In genomic region chr16:81200201-81201071, GRCm38 (mm10) we compare ENCODE assay signal across 8 mouse cellular contexts. TPM values are rescaled to one million over a fixed set of nuclear protein-coding genes. Genes with fewer than 3 reads are reported as not detected.
DNase-seq lines count a peak whose midpoint lies in the region; ATAC-seq and TF ChIP-seq lines count a peak whose summit lies in the region.

Gene Ncam2, plus strand, starts transcription at chr16:81200697.

- H3K9me3 ChIP-seq in hindbrain, embryonic 10.5 days: no peaks in the 10 kb centered on the region
- no peaks in the 10 kb centered on the region for H3K9me3 ChIP-seq in lung, embryonic 14.5 days (ENCODE audit: low read depth, low read length)

- TF ChIP-seq CTCF in Patski (IDR thresholded peaks at IDR 0.05): no peak
- TF ChIP-seq CTCF in lung, embryonic 14.5 days (IDR thresholded peaks at IDR 0.05; ENCODE audit: low read depth): no peak

- peak within 1 kb of the TSS; percentile 58 for H3K9ac ChIP-seq in lung, embryonic 14.5 days

- POLR2A ChIA-PET in Patski (lab: Charles Lee): interaction anchor here (0.6 kb wide), 1 partner anchor 86 kb away, joined by 3 read pairs; no protein-coding TSS in a partner anchor

- no peaks in the 10 kb centered on the region for H3K36me3 ChIP-seq in hindbrain, embryonic 10.5 days
- no peaks in the 10 kb centered on the region for H3K36me3 ChIP-seq in lung, embryonic 14.5 days (ENCODE audit: insufficient read depth)

- CTCF ChIA-PET in Patski (lab: Charles Lee): no interaction called here

- H3K27me3 ChIP-seq in Patski: peaks cover 24% of the 10 kb centered on the region
- H3K27me3 ChIP-seq in hindbrain, embryonic 10.5 days (ENCODE audit: insufficient read depth, poor library complexity, severe bottlenecking): no peaks in the 10 kb centered on the region; the same call in 1 of the 2 replicates
- no peaks in the 10 kb centered on the region for H3K27me3 ChIP-seq in lung, embryonic 14.5 days (ENCODE audit: insufficient read depth, low read length)

- peak within 1 kb of the TSS; percentile 97 for H3K4me2 ChIP-seq in lung, embryonic 14.5 days

- in situ Hi-C loops in Patski (cut with MboI; ENCODE audit: low pct_unique_long_range_greater_than_20kb): no loop called here

- H3K4me1 ChIP-seq in hindbrain, embryonic 10.5 days (replicated peaks): peaks cover 4% of the 10 kb centered on the region; the same call in 1 of the 2 replicates
- H3K4me1 ChIP-seq in lung, embryonic 14.5 days (ENCODE audit: insufficient read depth): no peaks in the 10 kb centered on the region

- no peak for DNase-seq in Patski (ENCODE audit: low read depth, low spot score)
- peak; percentile 67 for DNase-seq in cerebellum, adult 8-10 months
- peak; percentile 73 for DNase-seq in hindbrain, embryonic 10.5 days (ENCODE audit: low spot score)
- peak; percentile 50 for DNase-seq in layer of hippocampus, adult 9-11 months
- peak; percentile 78 for DNase-seq in lung, embryonic 14.5 days
- peak; percentile 37 for DNase-seq in ovary, adult 18-20 months (ENCODE audit: low spot score)
- peak; percentile 36 for DNase-seq in urinary bladder, postnatal 25 days (ENCODE audit: low spot score)

- WGBS in hindbrain, embryonic 10.5 days: under 1% methylated on average over 70 of the region's 70 CpGs
- WGBS in lung, embryonic 14.5 days: under 1% methylated on average over 57 of the region's 70 CpGs

- ATAC-seq in Patski: peak; percentile 47
- ATAC-seq in frontal cortex, adult (ENCODE audit: low TSS enrichment): peak; percentile 72
- ATAC-seq in lung, embryonic 14.5 days (ENCODE audit: insufficient read depth): peak; percentile 87

- peak within 1 kb of the TSS; percentile 78 for H3K27ac ChIP-seq in hindbrain, embryonic 10.5 days
- H3K27ac ChIP-seq in lung, embryonic 14.5 days (ENCODE audit: low read depth): no peak within 1 kb of the TSS

- H3K4me3 ChIP-seq in hindbrain, embryonic 10.5 days: peak within 1 kb of the TSS; percentile 66
- peak within 1 kb of the TSS; percentile 55 for H3K4me3 ChIP-seq in lung, embryonic 14.5 days (ENCODE audit: low read depth, low read length)

RNA-seq across cellular contexts. Expression of gene Ncam2, which starts in this region (rescaled TPM):
- not detected for polyA plus RNA-seq in Patski (2021)
- polyA plus RNA-seq in hindbrain, embryonic 10.5 days (2016; fragmentation: Nextera tagmentation; extraction: Ambion mirVana): 0.71 and 0.80 TPM in 2 replicates
- polyA plus RNA-seq in lung, embryonic 14.5 days (2014; fragmentation: Nextera tagmentation; extraction: Ambion mirVana): 0.07 and 0.12 TPM in 2 replicates

Comparison
In these comparisons a context has a peak if more than half of its experiments do, and no peak if none do; other contexts are left out.
1. Peak in ATAC-seq in Patski; RNA of the gene not detected or under 1 TPM.
2. Peak in DNase-seq, H3K4me3 ChIP-seq and H3K27ac ChIP-seq in hindbrain, embryonic 10.5 days; RNA of the gene not detected or under 1 TPM.
3. Peak in DNase-seq, ATAC-seq, H3K4me3 ChIP-seq, H3K9ac ChIP-seq and H3K4me2 ChIP-seq in lung, embryonic 14.5 days; RNA of the gene not detected or under 1 TPM.